Mouse (Mus musculus): ENCODE measurements around the gene Olfr472. TPM values are rescaled to one million over a fixed set of nuclear protein-coding genes. Genes with fewer than 3 reads are reported as not detected.

Olfr472 gene
- polyA plus RNA-seq (2012; fragmentation: generic; extraction: Trizol), result not detected

GRCm38 (mm10) chr7:107897602-107898001 lies at the start of gene Olfr472:
Olfr472 (plus strand) TSS chr7:107897902.

GRCm38 (mm10) chr7:107930146-107930545 lies 32.4 kb downstream of the Olfr472 start, which contains the start of gene Olfr473:
Olfr473 (plus strand) TSS chr7:107930446.

GRCm38 (mm10) chr7:107954343-107954742 lies 56.6 kb downstream of the Olfr472 start, which contains the start of gene Olfr474:
Olfr474 (plus strand) TSS chr7:107954643.

Other genes starting within 250 kb of the Olfr472 start
- not detected for gene Cyb5r2, start 139.9 kb upstream of the Olfr472 start, polyA plus RNA-seq (2012; fragmentation: generic; extraction: Trizol)
- under 1 TPM in 1 of 2 experiments, not detected in 1; 0.02 TPM for gene Ovch2, start 96.7 kb upstream of the Olfr472 start, polyA plus RNA-seq (2012; fragmentation: generic; extraction: Trizol)
- gene Olfr467, start 85.6 kb upstream of the Olfr472 start, polyA plus RNA-seq (2012; fragmentation: generic; extraction: Trizol), result not detected
- not detected for gene Olfr469, start 72.4 kb upstream of the Olfr472 start, polyA plus RNA-seq (2012; fragmentation: generic; extraction: Trizol)
- gene Olfr470, start 50.4 kb upstream of the Olfr472 start, polyA plus RNA-seq (2012; fragmentation: generic; extraction: Trizol), result not detected
- gene Olfr473, start 32.5 kb downstream of the Olfr472 start, polyA plus RNA-seq (2012; fragmentation: generic; extraction: Trizol), result not detected
- not detected for gene Olfr474, start 56.7 kb downstream of the Olfr472 start, polyA plus RNA-seq (2012; fragmentation: generic; extraction: Trizol)
- gene Olfr476, start 66.9 kb downstream of the Olfr472 start, polyA plus RNA-seq (2012; fragmentation: generic; extraction: Trizol), result not detected
- not detected for gene Olfr477, start 88.8 kb downstream of the Olfr472 start, polyA plus RNA-seq (2012; fragmentation: generic; extraction: Trizol)
- not detected for gene Olfr478, start 136.1 kb downstream of the Olfr472 start, polyA plus RNA-seq (2012; fragmentation: generic; extraction: Trizol)
- gene Olfr479, start 152.8 kb downstream of the Olfr472 start, polyA plus RNA-seq (2012; fragmentation: generic; extraction: Trizol), result not detected
- not detected for gene Olfr480, start 169.4 kb downstream of the Olfr472 start, polyA plus RNA-seq (2012; fragmentation: generic; extraction: Trizol)
- not detected for gene Olfr481, start 182.0 kb downstream of the Olfr472 start, polyA plus RNA-seq (2012; fragmentation: generic; extraction: Trizol)
- under 1 TPM in 1 of 2 experiments, not detected in 1; 0.02 TPM for gene Olfr482, start 199.7 kb downstream of the Olfr472 start, polyA plus RNA-seq (2012; fragmentation: generic; extraction: Trizol)
- gene Olfr483, start 202.9 kb downstream of the Olfr472 start, polyA plus RNA-seq (2012; fragmentation: generic; extraction: Trizol), result not detected
- gene Olfr484, start 229.5 kb downstream of the Olfr472 start, polyA plus RNA-seq (2012; fragmentation: generic; extraction: Trizol), result not detected